Mouse (Mus musculus) lung, embryonic 14.5 days (tissue): ENCODE data around the gene Vasp. TPM values are rescaled to one million over a fixed set of nuclear protein-coding genes. Genes with fewer than 3 reads are reported as not detected.

Source experiments
- ATAC-seq: fragments of 200-750 bp; cut with Nextera tagmentation; 2 replicates; pipeline ENCODE4 v1.8.0; 2017; ENCODE audit warnings: mild to moderate bottlenecking, moderate TSS enrichment, moderate library complexity; ENCODE audit not compliant: insufficient read depth
- DNase-seq: peaks from one replicate; pipeline ENCODE4 v3.0.0-alpha.2; 2015
- H3K27ac ChIP-seq: fragments of 300-500 bp; sonication (generic); 2 replicates; pipeline ENCODE4 v1.5.1; 2014; ENCODE audit warnings: low read depth, mild to moderate bottlenecking, moderate library complexity
- H3K27me3 ChIP-seq: fragments of 300-500 bp; sonication (generic); 2 replicates; pipeline ENCODE4 v1.6.1; 2014; ENCODE audit warnings: low read length, control low read depth; ENCODE audit not compliant: insufficient read depth
- H3K36me3 ChIP-seq: fragments of 300-500 bp; sonication (generic); 2 replicates; pipeline ENCODE4 v1.6.1; 2014; ENCODE audit warnings: control low read depth; ENCODE audit not compliant: insufficient read depth
- H3K4me1 ChIP-seq: fragments of 300-500 bp; sonication (generic); 2 replicates; pipeline ENCODE4 v1.6.1; 2014; ENCODE audit warnings: antibody characterized with exemption, control low read depth; ENCODE audit not compliant: insufficient read depth
- H3K4me2 ChIP-seq: fragments of 300-500 bp; sonication (generic); 2 replicates; pipeline ENCODE4 v1.6.1; 2014; ENCODE audit warnings: mild to moderate bottlenecking
- H3K4me3 ChIP-seq: fragments of 300-500 bp; sonication (generic); 2 replicates; pipeline ENCODE4 v1.5.1; 2014; ENCODE audit warnings: low read depth, low read length
- H3K9ac ChIP-seq: fragments of 300-500 bp; sonication (generic); 2 replicates; pipeline ENCODE4 v1.6.1; 2014
- H3K9me3 ChIP-seq: fragments of 300-500 bp; sonication (generic); 2 replicates; pipeline ENCODE4 v1.6.1; 2016; ENCODE audit warnings: low read depth, low read length, control low read depth
- CTCF ChIP-seq: IDR thresholded peaks from 2 replicates; pipeline ENCODE4 v1.5.1; 2016; ENCODE audit warnings: antibody characterized with exemption, low read depth
- WGBS: fragments of 180-500 bp; shearing (Covaris S2); extraction: QIAGEN DNeasy Blood & Tissue Kit; methylation state at CpG from one replicate; pipeline ENCODE4 v1.1.7; 2014; 5-methylcytosine and 5-hydroxymethylcytosine counted together
- polyA plus RNA-seq: library from polyadenylated mRNA; unstranded; fragments of >200 nt; fragmentation: Nextera tagmentation; extraction: Ambion mirVana; gene quantifications from 2 replicates; pipeline ENCODE4 v1.2.1, GENCODE M21; 2014

The Vasp gene
- polyA plus RNA-seq, 1 experiment from 2014 or later: 95.3 TPM

- WGBS: 86% methylated on average over 2 of the region's 2 CpGs
- Histone ChIP-seq H3K9ac (no peak overlapping the region), H3K4me2 (no peak overlapping the region), H3K27ac (no peak overlapping the region), H3K27me3 (no peaks in the 10 kb centered on the region), H3K9me3 (no peaks in the 10 kb centered on the region), H3K4me3 (no peak overlapping the region), H3K36me3 (no peaks in the 10 kb centered on the region), H3K4me1 (no peaks in the 10 kb centered on the region)
- ATAC-seq (no peak), DNase-seq (no peak)
- TF ChIP-seq CTCF: no peak
These were observed 36.4 kb downstream of the Vasp start for GRCm38 (mm10) chr7:19235092-19235671.

GRCm38 (mm10) chr7:19234652-19235051, 37.0 kb downstream of the Vasp start:
- Histone ChIP-seq H3K4me2 (no peak overlapping the region), H3K4me3 (no peak overlapping the region), H3K9ac (no peak overlapping the region), H3K27me3 (no peaks in the 10 kb centered on the region), H3K4me1 (peaks cover 5% of the 10 kb centered on the region; the same call in 1 of the 2 replicates), H3K9me3 (no peaks in the 10 kb centered on the region), H3K36me3 (no peaks in the 10 kb centered on the region), H3K27ac (no peak overlapping the region)
- TF ChIP-seq CTCF: no peak
- ATAC-seq (no peak), DNase-seq (no peak)
- WGBS: 77% methylated on average over 5 of the region's 5 CpGs

- H3K4me2 ChIP-seq: no peak overlapping the region
- no peak overlapping the region for H3K27ac ChIP-seq
- DNase-seq: no peak
- peaks cover 12% of the 10 kb centered on the region for H3K4me1 ChIP-seq
- no peaks in the 10 kb centered on the region for H3K27me3 ChIP-seq
- 91% methylated on average over 3 of the region's 3 CpGs for WGBS
- H3K9me3 ChIP-seq: no peaks in the 10 kb centered on the region
- no peak overlapping the region for H3K9ac ChIP-seq
- TF ChIP-seq CTCF: no peak
- no peaks in the 10 kb centered on the region for H3K36me3 ChIP-seq
- no peak for ATAC-seq
- H3K4me3 ChIP-seq: no peak overlapping the region
These were observed 39.8 kb downstream of the Vasp start for GRCm38 (mm10) chr7:19231849-19232248.

- Histone ChIP-seq H3K4me1 (peaks cover 14% of the 10 kb centered on the region), H3K9ac (no peak overlapping the region), H3K27ac (no peak overlapping the region), H3K27me3 (no peaks in the 10 kb centered on the region), H3K4me2 (no peak overlapping the region), H3K4me3 (no peak overlapping the region), H3K36me3 (no peaks in the 10 kb centered on the region), H3K9me3 (no peaks in the 10 kb centered on the region)
- TF ChIP-seq CTCF: no peak
- ATAC-seq (no peak), DNase-seq (no peak)
- 92% methylated on average over 5 of the region's 5 CpGs for WGBS
These were observed 40.7 kb downstream of the Vasp start for GRCm38 (mm10) chr7:19230899-19231298.

GRCm38 (mm10) chr7:19230041-19230580, 41.5 kb downstream of the Vasp start:
- H3K4me2 ChIP-seq: peak overlapping the region; percentile 95
- H3K4me1 ChIP-seq: peaks cover 14% of the 10 kb centered on the region
- no peak overlapping the region for H3K9ac ChIP-seq
- no peaks in the 10 kb centered on the region for H3K9me3 ChIP-seq
- TF ChIP-seq CTCF: no peak
- H3K27ac ChIP-seq: no peak overlapping the region
- no peaks in the 10 kb centered on the region for H3K36me3 ChIP-seq
- DNase-seq (no peak), ATAC-seq (no peak)
- no peaks in the 10 kb centered on the region for H3K27me3 ChIP-seq
- WGBS: 74% methylated on average over 2 of the region's 2 CpGs
- no peak overlapping the region for H3K4me3 ChIP-seq

GRCm38 (mm10) chr7:19229404-19229803, 42.2 kb downstream of the Vasp start:
- Histone ChIP-seq H3K27ac (peak overlapping the region; percentile 82), H3K4me1 (peaks cover 14% of the 10 kb centered on the region), H3K27me3 (no peaks in the 10 kb centered on the region), H3K9me3 (no peaks in the 10 kb centered on the region), H3K4me3 (peak overlapping the region; percentile 70), H3K36me3 (no peaks in the 10 kb centered on the region), H3K4me2 (peak overlapping the region; percentile 95), H3K9ac (peak overlapping the region; percentile 76)
- no peak for ATAC-seq
- DNase-seq: no peak
- 27% methylated on average over 5 of the region's 5 CpGs for WGBS
- TF ChIP-seq CTCF: no peak

GRCm38 (mm10) chr7:19228793-19229148, 42.8 kb downstream of the Vasp start:
- Histone ChIP-seq H3K4me1 (peaks cover 14% of the 10 kb centered on the region), H3K4me3 (peak overlapping the region; percentile 70), H3K36me3 (no peaks in the 10 kb centered on the region), H3K27me3 (no peaks in the 10 kb centered on the region), H3K4me2 (peak overlapping the region; percentile 95), H3K9me3 (no peaks in the 10 kb centered on the region), H3K9ac (peak overlapping the region; percentile 76), H3K27ac (peak overlapping the region; percentile 82)
- TF ChIP-seq CTCF: no peak
- 1% methylated on average over 14 of the region's 14 CpGs for WGBS
- DNase-seq: no peak
- ATAC-seq: no peak
